Mouse (Mus musculus) erythroblast, embryonic 14.5 days (primary cell): Measurements from ENCODE around the gene 1700020L24Rik.

Experiments used
- GATA1 ChIP-seq: IDR thresholded peaks from 2 replicates; pipeline ENCODE4 v1.6.1; 2012; ENCODE audit warnings: low read length, inconsistent platforms, mixed read lengths
- TAL1 ChIP-seq: IDR thresholded peaks from 3 replicates; pipeline ENCODE4 v1.6.1; 2012; ENCODE audit warnings: low read length, inconsistent platforms, mixed read lengths

- TF ChIP-seq GATA1: no peak
- no peak for TF ChIP-seq TAL1
These were observed 10.8 kb downstream of the 1700020L24Rik start for GRCm38 (mm10) chr11:83448021-83448926.
